Mouse (Mus musculus) kidney, postnatal 4 days (tissue): ENCODE results near the gene Tmem233.

ENCODE experiments used
- DNase-seq, 2 experiments: peaks; one replicate each; pipeline ENCODE4 v3.0.0; 2021; ENCODE audit warnings: mixed read lengths in 2 of 2

Gene Tmem233

GRCm38 (mm10) chr5:116003154-116003553, 79.9 kb downstream of the Tmem233 start:
- no peak for DNase-seq

- no peak for DNase-seq
These were observed 85.7 kb downstream of the Tmem233 start for GRCm38 (mm10) chr5:115997376-115997775.

- no peak for DNase-seq
These were observed 88.9 kb downstream of the Tmem233 start for GRCm38 (mm10) chr5:115994101-115994500.

GRCm38 (mm10) chr5:115991717-115992116, 91.3 kb downstream of the Tmem233 start:
- no peak for DNase-seq
